Mouse (Mus musculus) CD4-positive naive resting alpha-beta T cell, adult 76 days (primary cell): ENCODE data around the gene Sec24d. TPM values are rescaled to one million over a fixed set of nuclear protein-coding genes. Genes with fewer than 3 reads are reported as not detected.

Experiments
- total RNA-seq: library from RNA; stranded (reverse); gene quantifications from one replicate; pipeline ENCODE4 v1.2.4, GENCODE M21; 2023

Sec24d gene
- 25.7 TPM for total RNA-seq

GRCm38 (mm10) chr3:123266753-123267651 lies at the start of gene Sec24d:
Sec24d (plus strand) TSS chr3:123267455.

GRCm38 (mm10) chr3:123235921-123236320 lies 31.3 kb upstream of the Sec24d start, which contains the start of gene Synpo2:
Synpo2 (minus strand) TSS chr3:123236149.

GRCm38 (mm10) chr3:123385486-123386156 lies 118.4 kb downstream of the Sec24d start, which contains the start of gene Mettl14:
Mettl14 (minus strand) TSS chr3:123386108.

Other genes starting within 250 kb of the Sec24d start
- not detected for gene Myoz2, start 232.4 kb upstream of the Sec24d start, total RNA-seq
- gene Synpo2, start 31.3 kb upstream of the Sec24d start, total RNA-seq: 0.91 TPM
- 16.1 TPM for gene Mettl14, start 118.7 kb downstream of the Sec24d start, total RNA-seq
- 13.2 TPM for gene Prss12, start 179.5 kb downstream of the Sec24d start, total RNA-seq